Mouse (Mus musculus): ENCODE data around the gene Ccdc69. TPM values are rescaled to one million over a fixed set of nuclear protein-coding genes. Genes with fewer than 3 reads are reported as not detected.

Gene Ccdc69
- total and polyA plus RNA-seq, 2 experiments from 2014 or later: 22.0 to 22.2 TPM

DNA sequence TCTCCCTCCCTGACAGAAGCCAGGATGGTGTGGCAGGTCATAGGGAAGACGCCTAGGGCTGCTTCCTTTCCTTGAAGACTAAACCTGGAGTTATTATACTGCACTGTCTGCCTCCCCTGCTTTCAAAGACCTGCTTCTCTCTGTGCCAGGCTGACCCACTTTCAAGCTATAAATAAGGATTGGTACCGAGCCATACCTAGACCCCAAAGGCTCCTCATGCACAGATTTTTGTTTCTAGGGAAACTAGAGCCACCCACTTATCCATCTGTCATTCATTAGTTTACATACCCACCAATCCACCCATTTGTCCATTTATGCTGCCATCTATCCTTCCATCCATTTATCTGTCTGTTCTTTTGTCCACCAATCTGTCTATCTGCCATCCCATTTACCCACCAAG, 60.7 kb downstream of the Ccdc69 start:
- Histone ChIP-seq H3K36me3 (replicated peaks; ENCODE audit: control insufficient read depth, insufficient read depth, low read length) (peaks cover 66% of the 10 kb centered on the region), H3K9ac (replicated peaks; ENCODE audit: low read depth, low read length) (no peak overlapping the region)

DNA sequence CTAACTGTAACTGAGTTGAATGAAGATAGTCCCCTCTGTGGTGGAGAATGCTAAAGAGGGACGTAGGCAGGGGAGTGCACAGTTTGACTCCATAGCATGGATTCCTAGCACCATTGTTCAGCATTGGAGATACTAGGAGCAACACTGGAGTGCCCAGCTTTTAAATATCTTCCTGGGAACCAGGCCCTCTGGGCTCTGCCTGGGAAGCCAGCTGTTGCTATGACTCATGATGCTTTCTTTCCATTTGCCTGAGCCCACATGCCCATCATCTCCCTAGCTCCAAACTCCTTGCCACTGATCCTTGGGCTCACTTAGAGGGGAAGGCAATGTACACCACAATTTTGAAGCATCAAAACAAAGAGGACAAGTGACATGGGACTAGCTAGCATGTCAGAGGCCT, 61.2 kb downstream of the Ccdc69 start:
- ATAC-seq (ENCODE audit: insufficient read depth, low read depth): no peak
- H3K9me3 ChIP-seq (replicated peaks; ENCODE audit: control insufficient read depth, low read length): no peaks in the 10 kb centered on the region

More for the DNA sequence above, 60.7 kb downstream of the Ccdc69 start:
- DNase-seq (ENCODE audit: low spot score): no peak
- no peaks in the 10 kb centered on the region for H3K9me3 ChIP-seq (replicated peaks; ENCODE audit: control insufficient read depth, low read length)
- H3K4me2 ChIP-seq (ENCODE audit: low read depth, low read length): no peak overlapping the region
- no peak overlapping the region for H3K4me3 ChIP-seq (ENCODE audit: low read depth, low read length)
- ATAC-seq (ENCODE audit: insufficient read depth, low read depth): no peak
- H3K27me3 ChIP-seq (ENCODE audit: control insufficient read depth, insufficient read depth, low read length): no peaks in the 10 kb centered on the region
- 70% methylated on average over 2 of the region's 2 CpGs for WGBS
- TF ChIP-seq EP300 (IDR thresholded peaks at IDR 0.05; ENCODE audit: low read depth) (no peak), CTCF (IDR thresholded peaks at IDR 0.05; ENCODE audit: low read depth) (no peak)
- H3K27ac ChIP-seq (ENCODE audit: low read depth): peak overlapping the region; percentile 81; the same call in 1 of the 2 replicates
- H3K4me1 ChIP-seq (ENCODE audit: control insufficient read depth, insufficient read depth): peaks cover 69% of the 10 kb centered on the region

DNA sequence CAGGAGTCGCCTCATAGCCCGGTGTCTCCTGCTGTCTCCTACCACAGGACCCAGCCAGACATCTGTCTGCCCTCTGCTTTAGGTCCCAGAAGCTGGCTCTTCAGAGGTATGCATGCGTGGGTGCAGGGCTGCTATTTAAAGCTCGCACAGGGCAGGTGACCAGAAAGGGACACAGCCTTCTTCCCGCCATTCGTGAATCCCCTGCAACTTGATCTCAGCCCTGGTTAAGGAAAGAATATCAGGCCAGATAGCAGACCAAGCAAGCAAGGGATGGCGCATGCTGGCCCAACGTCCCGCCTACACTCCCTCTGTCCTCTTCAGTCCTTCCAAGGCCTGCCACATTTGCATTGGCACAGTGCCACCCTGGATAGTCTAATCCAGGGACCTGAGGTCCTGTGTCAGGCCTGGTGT, 62.1 kb downstream of the Ccdc69 start:
- Histone ChIP-seq H3K4me1 (ENCODE audit: control insufficient read depth, insufficient read depth) (peaks cover 55% of the 10 kb centered on the region), H3K27me3 (ENCODE audit: control insufficient read depth, insufficient read depth, low read length) (no peaks in the 10 kb centered on the region), H3K36me3 (replicated peaks; ENCODE audit: control insufficient read depth, insufficient read depth, low read length) (peaks cover 75% of the 10 kb centered on the region), H3K27ac (ENCODE audit: low read depth) (peak overlapping the region; percentile 81), H3K9me3 (replicated peaks; ENCODE audit: control insufficient read depth, low read length) (no peaks in the 10 kb centered on the region), H3K9ac (replicated peaks; ENCODE audit: low read depth, low read length) (no peak overlapping the region), H3K4me2 (ENCODE audit: low read depth, low read length) (no peak overlapping the region), H3K4me3 (ENCODE audit: low read depth, low read length) (no peak overlapping the region)
- ATAC-seq (ENCODE audit: insufficient read depth, low read depth) (peak; percentile 84), DNase-seq (ENCODE audit: low spot score) (peak; percentile 70)
- WGBS: 16% methylated on average over 9 of the region's 9 CpGs
- TF ChIP-seq EP300 (IDR thresholded peaks at IDR 0.05; ENCODE audit: low read depth): no peak; the same call in 1 of the 2 replicates

More for the DNA sequence above, 61.2 kb downstream of the Ccdc69 start:
- H3K9ac ChIP-seq (replicated peaks; ENCODE audit: low read depth, low read length): no peak overlapping the region
- no peak overlapping the region for H3K4me2 ChIP-seq (ENCODE audit: low read depth, low read length)
- H3K27ac ChIP-seq (ENCODE audit: low read depth): peak overlapping the region; percentile 81
- peaks cover 64% of the 10 kb centered on the region for H3K4me1 ChIP-seq (ENCODE audit: control insufficient read depth, insufficient read depth)
- DNase-seq (ENCODE audit: low spot score): no peak
- H3K4me3 ChIP-seq (ENCODE audit: low read depth, low read length): no peak overlapping the region
- no peak for TF ChIP-seq EP300 (IDR thresholded peaks at IDR 0.05; ENCODE audit: low read depth)
- no peak for TF ChIP-seq CTCF (IDR thresholded peaks at IDR 0.05; ENCODE audit: low read depth)
- H3K36me3 ChIP-seq (replicated peaks; ENCODE audit: control insufficient read depth, insufficient read depth, low read length): peaks cover 71% of the 10 kb centered on the region
- no peaks in the 10 kb centered on the region for H3K27me3 ChIP-seq (ENCODE audit: control insufficient read depth, insufficient read depth, low read length)
- WGBS: 36% methylated on average over 1 of the region's 1 CpGs

DNA sequence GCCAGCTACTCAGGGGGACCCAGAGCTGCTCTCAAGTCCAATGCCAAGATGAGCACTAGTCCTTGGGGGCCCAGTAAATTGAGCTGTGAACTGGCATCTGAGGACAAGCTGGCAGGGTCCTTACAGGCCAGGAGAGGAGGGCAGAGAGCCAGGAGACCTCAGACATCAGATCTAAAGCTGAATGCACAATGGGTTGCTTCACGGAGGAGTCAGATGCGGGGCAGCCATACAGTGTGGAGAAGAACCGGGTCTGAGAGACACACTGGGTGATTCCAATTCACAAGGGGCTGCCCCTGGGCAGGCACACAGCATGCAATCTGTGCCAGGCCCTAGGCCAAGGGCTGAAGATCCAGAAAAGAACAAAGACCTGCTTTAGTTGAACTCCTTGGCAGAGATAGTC, 62.7 kb downstream of the Ccdc69 start:
- Histone ChIP-seq H3K27me3 (ENCODE audit: control insufficient read depth, insufficient read depth, low read length) (no peaks in the 10 kb centered on the region), H3K27ac (ENCODE audit: low read depth) (peak overlapping the region; percentile 81), H3K9ac (replicated peaks; ENCODE audit: low read depth, low read length) (no peak overlapping the region), H3K4me3 (ENCODE audit: low read depth, low read length) (no peak overlapping the region), H3K9me3 (replicated peaks; ENCODE audit: control insufficient read depth, low read length) (no peaks in the 10 kb centered on the region), H3K36me3 (replicated peaks; ENCODE audit: control insufficient read depth, insufficient read depth, low read length) (peaks cover 75% of the 10 kb centered on the region), H3K4me1 (ENCODE audit: control insufficient read depth, insufficient read depth) (peaks cover 49% of the 10 kb centered on the region), H3K4me2 (ENCODE audit: low read depth, low read length) (no peak overlapping the region)
- no peak for ATAC-seq (ENCODE audit: insufficient read depth, low read depth)
- 38% methylated on average over 3 of the region's 3 CpGs for WGBS
- TF ChIP-seq CTCF (IDR thresholded peaks at IDR 0.05; ENCODE audit: low read depth): no peak
- no peak for TF ChIP-seq EP300 (IDR thresholded peaks at IDR 0.05; ENCODE audit: low read depth)
- DNase-seq (ENCODE audit: low spot score): no peak

DNA sequence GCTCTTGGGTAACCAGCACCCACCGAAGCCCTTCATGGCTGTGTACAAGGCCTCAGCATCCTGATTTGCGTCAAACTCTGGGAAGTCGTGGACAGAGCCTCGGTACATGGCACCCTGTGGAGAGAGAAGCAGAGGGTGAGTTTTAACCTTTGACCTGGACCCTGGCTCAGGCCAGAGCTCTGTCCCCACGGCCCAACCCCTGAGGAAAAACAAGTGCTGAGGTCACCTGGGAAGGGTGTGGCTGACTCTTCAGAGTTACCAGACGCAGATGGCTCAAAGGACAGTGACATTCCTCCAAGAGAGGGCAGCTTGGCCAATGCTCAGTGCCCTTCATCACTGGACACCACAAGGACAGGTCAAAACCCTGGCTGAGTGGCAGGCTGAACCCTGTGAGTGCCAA, 64.1 kb downstream of the Ccdc69 start:
- H3K36me3 ChIP-seq (replicated peaks; ENCODE audit: control insufficient read depth, insufficient read depth, low read length): peaks cover 75% of the 10 kb centered on the region
- no peaks in the 10 kb centered on the region for H3K9me3 ChIP-seq (replicated peaks; ENCODE audit: control insufficient read depth, low read length)
- DNase-seq (ENCODE audit: low spot score): no peak
- H3K4me1 ChIP-seq (ENCODE audit: control insufficient read depth, insufficient read depth): peaks cover 36% of the 10 kb centered on the region
- no peak overlapping the region for H3K9ac ChIP-seq (replicated peaks; ENCODE audit: low read depth, low read length)
- H3K4me2 ChIP-seq (ENCODE audit: low read depth, low read length): no peak overlapping the region
- no peak overlapping the region for H3K4me3 ChIP-seq (ENCODE audit: low read depth, low read length)
- H3K27me3 ChIP-seq (ENCODE audit: control insufficient read depth, insufficient read depth, low read length): no peaks in the 10 kb centered on the region
- no peak for TF ChIP-seq CTCF (IDR thresholded peaks at IDR 0.05; ENCODE audit: low read depth)
- TF ChIP-seq EP300 (IDR thresholded peaks at IDR 0.05; ENCODE audit: low read depth): no peak
- ATAC-seq (ENCODE audit: insufficient read depth, low read depth): no peak
- H3K27ac ChIP-seq (ENCODE audit: low read depth): no peak overlapping the region
- 83% methylated on average over 6 of the region's 6 CpGs for WGBS

Data from heart, postnatal 0 days (tissue).